Mouse (Mus musculus): ENCODE data around the gene Ager. TPM values are rescaled to one million over a fixed set of nuclear protein-coding genes. Genes with fewer than 3 reads are reported as not detected.

The Ager gene
- polyA plus RNA-seq (2017; shearing (Covaris generic)): 0.60 TPM

DNA sequence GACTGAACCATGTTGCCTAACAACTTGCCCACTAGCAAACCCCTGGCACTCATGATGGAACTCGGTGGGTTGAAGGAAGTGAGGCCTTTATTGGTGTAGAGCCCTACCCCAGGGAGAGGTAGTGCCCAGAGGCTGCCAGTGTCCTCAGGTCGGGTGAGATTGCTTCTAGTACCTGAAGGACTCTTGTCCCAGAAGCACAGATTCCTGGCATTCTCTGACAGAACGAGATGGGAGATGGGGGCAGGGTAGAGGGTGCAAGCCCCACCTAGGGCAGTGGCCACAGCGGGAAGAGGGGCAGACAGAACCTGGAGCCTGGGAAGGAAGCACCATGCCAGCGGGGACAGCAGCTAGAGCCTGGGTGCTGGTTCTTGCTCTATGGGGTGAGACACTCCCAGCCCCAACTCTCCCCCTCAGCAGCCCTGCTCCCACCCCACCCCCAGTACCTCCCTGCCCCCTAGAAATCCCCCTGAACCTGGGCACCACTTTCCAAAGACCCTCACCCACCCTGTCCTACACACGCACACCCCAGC, at the start of gene Ager:
Ager (plus strand) TSS at position 297 of the 530 bp plus-strand sequence.

GRCm38 (mm10) chr17:34564003-34564421, 33.6 kb upstream of the Ager start, which contains the start of gene Notch4:
TSS of gene Notch4 (plus strand) at chr17:34564268.

DNA sequence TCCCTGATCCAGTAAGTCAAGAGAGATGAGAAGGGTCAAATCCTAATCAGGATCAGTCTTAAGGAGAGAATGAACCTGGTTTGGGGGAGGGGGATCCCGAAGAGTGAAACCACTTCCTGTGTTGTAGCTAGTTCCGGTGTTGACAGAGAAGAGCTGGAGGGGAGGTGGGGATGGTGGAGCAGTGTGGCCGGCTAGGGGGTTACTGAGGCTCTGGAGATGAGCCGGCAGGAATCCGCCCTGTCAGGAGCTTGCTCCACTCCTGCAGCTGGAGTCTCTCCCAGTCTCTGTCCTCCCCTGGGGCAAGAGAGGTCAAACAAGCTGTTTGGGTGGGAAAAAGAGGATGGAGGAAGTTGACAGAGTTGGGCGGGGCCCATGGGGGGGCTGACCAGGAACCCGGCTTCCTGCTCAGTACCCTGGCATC, 8.0 kb upstream of the Ager start, which contains the start of gene Gpsm3:
Gpsm3 (plus strand) TSS at position 126 of the 421 bp plus-strand sequence.

GRCm38 (mm10) chr17:34591029-34591993, 6.4 kb upstream of the Ager start, which contains the start of gene Pbx2:
TSS of gene Pbx2 (plus strand) at chr17:34591266.

GRCm38 (mm10) chr17:34603375-34604060, 5.9 kb downstream of the Ager start, which contains the start of gene Rnf5:
TSS of gene Rnf5 (minus strand) at chr17:34603690.

DNA sequence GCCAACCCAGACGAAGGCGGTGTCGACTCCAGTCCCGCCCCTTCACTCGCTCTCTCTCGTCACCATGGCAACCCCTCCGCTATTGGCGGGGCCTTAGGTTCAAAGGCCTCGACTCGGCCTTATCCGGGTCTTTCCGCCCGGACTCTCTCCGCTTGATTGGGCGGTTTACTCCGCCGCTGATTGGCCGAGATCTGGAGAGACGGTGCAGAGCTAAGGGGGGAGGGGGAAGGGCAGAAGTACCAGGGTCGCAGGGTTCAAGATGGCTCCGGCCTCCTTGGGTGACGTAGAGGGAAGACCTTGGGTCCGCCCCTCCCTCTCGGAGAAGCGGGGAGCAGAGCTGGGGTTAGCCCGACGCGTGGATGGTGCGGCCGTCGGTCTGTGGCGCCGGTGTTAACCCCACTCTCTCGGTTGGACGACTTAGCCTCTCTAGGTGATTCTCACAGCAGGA, 6.4 kb downstream of the Ager start, which contains the start of gene Agpat1:
Agpat1 (plus strand) TSS at position 202 of the 448 bp plus-strand sequence.

DNA sequence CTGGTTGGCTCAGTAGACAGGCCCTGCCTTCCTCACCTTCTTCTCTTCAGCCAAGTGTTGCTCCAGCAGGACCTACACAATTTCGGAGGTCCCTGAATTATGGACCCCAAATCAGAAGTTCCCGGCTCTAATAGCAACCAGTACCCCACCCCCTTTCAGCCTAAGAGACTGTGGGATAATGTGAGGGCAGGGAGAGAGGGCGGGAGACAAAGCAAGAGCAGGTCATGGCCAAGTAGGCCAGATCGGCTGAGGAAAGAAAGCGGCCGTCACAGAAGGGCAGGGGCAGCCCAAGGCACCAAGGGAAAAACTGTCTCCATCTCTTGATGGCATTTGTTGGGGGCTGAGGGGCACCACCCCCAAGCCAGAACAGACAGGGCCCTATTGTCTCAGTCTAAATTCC, 18.2 kb downstream of the Ager start, which contains the start of gene Egfl8:
Egfl8 (minus strand) TSS at position 101 of the 400 bp plus-strand sequence.

GRCm38 (mm10) chr17:34627943-34628643, 30.4 kb downstream of the Ager start, which contains the start of gene Ppt2:
TSS of gene Ppt2 (minus strand) at chr17:34628510.

DNA sequence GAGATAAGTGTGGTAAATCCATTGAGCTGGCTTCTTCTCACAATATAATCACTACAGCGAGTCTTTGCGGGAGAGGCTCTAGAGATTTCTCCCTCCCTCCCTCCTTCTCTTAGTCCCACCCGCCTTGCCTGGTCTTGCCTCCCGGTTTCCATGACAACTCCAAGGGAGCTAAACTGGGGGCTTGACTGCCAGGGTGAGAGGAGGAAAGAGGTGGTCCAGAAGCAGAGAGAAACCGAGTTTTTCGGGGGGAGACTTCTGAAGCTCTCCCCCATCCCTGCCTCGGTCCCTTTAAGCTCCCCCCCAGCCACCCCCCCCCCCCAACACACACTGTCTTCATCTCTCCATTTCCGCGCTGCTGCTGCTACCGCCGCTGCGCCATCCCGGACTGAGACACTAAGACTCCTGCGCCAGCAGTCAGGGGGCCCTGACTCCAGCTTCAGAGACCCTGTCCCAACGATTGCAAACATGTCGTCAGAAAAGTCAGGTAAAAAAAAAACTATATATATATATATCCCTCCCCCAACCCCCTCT, 31.6 kb downstream of the Ager start, which contains the start of gene Prrt1:
Prrt1 (plus strand) TSS at position 313 of the 531 bp plus-strand sequence.

GRCm38 (mm10) chr17:34644608-34645007, 46.9 kb downstream of the Ager start, which contains the start of gene Fkbpl:
TSS of gene Fkbpl (plus strand) at chr17:34644764.

GRCm38 (mm10) chr17:34646906-34647787, 49.5 kb downstream of the Ager start, which contains the start of gene Atf6b:
TSS of gene Atf6b (plus strand) at chr17:34647146.

Other genes with a start within 250 kb of the Ager start
- not detected for gene Btnl2, start 243.0 kb upstream of the Ager start, polyA plus RNA-seq (2017; shearing (Covaris generic))
- not detected for gene Btnl1, start 220.7 kb upstream of the Ager start, polyA plus RNA-seq (2017; shearing (Covaris generic))
- gene BC051142, start 199.0 kb upstream of the Ager start, polyA plus RNA-seq (2017; shearing (Covaris generic)): 1.6 TPM
- gene Btnl4, start 120.5 kb upstream of the Ager start, polyA plus RNA-seq (2017; shearing (Covaris generic)): not detected
- not detected for gene Btnl6, start 80.5 kb upstream of the Ager start, polyA plus RNA-seq (2017; shearing (Covaris generic))
- 0.51 TPM for gene Notch4, start 33.6 kb upstream of the Ager start, polyA plus RNA-seq (2017; shearing (Covaris generic))
- 234 TPM for gene Gpsm3, start 8.1 kb upstream of the Ager start, polyA plus RNA-seq (2017; shearing (Covaris generic))
- gene Pbx2, start 6.6 kb upstream of the Ager start, polyA plus RNA-seq (2017; shearing (Covaris generic)): 6.4 TPM
- 58.0 TPM for gene Rnf5, start 5.8 kb downstream of the Ager start, polyA plus RNA-seq (2017; shearing (Covaris generic))
- 21.4 TPM for gene Agpat1, start 6.4 kb downstream of the Ager start, polyA plus RNA-seq (2017; shearing (Covaris generic))
- gene Egfl8, start 18.1 kb downstream of the Ager start, polyA plus RNA-seq (2017; shearing (Covaris generic)): 0.92 TPM
- gene Ppt2, start 30.6 kb downstream of the Ager start, polyA plus RNA-seq (2017; shearing (Covaris generic)): 25.0 TPM
- 20.2 TPM for gene Prrt1, start 31.7 kb downstream of the Ager start, polyA plus RNA-seq (2017; shearing (Covaris generic))
- 3.2 TPM for gene Fkbpl, start 46.9 kb downstream of the Ager start, polyA plus RNA-seq (2017; shearing (Covaris generic))
- gene Atf6b, start 49.3 kb downstream of the Ager start, polyA plus RNA-seq (2017; shearing (Covaris generic)): 56.1 TPM
- gene Tnxb, start 72.7 kb downstream of the Ager start, polyA plus RNA-seq (2017; shearing (Covaris generic)): not detected
- gene C4b, start 146.0 kb downstream of the Ager start, polyA plus RNA-seq (2017; shearing (Covaris generic)): not detected
- not detected for gene Cyp21a1, start 206.7 kb downstream of the Ager start, polyA plus RNA-seq (2017; shearing (Covaris generic))
- gene Stk19, start 239.1 kb downstream of the Ager start, polyA plus RNA-seq (2017; shearing (Covaris generic)): 25.8 TPM
- 123 TPM for gene Dxo, start 239.2 kb downstream of the Ager start, polyA plus RNA-seq (2017; shearing (Covaris generic))

Measured in effector memory CD4-positive, alpha-beta T cell, adult 5 months (primary cell).